Mouse (Mus musculus): Measurements from ENCODE around the gene Gpr176. TPM values are rescaled to one million over a fixed set of nuclear protein-coding genes. Genes with fewer than 3 reads are reported as not detected.
"Not testable (repeated sequence)": the region's sequence is repeated elsewhere in the genome, so short reads cannot be mapped to it uniquely, and the experiment has no call there.

Gene Gpr176
- total RNA-seq, 1 experiment, result 0.22 TPM

- Histone ChIP-seq H3K27ac (ENCODE audit: insufficient read depth, low read depth, low read length, poor library complexity, severe bottlenecking) (no peak overlapping the region), H3K9ac (ENCODE audit: insufficient read depth, low read depth, low read length, poor library complexity, severe bottlenecking) (no peak overlapping the region), H3K4me1 (ENCODE audit: control insufficient read depth in 2 of 2, insufficient read depth in 2 of 2, low read length in 2 of 2, poor library complexity in 1 of 2) (no peaks in the 10 kb centered on the region), H3K4me3 (ENCODE audit: insufficient read depth in 1 of 2, low read depth in 1 of 2, low read length in 2 of 2, poor library complexity in 1 of 2, severe bottlenecking in 1 of 2) (no peak overlapping the region), H3K36me3 (ENCODE audit: control insufficient read depth, insufficient read depth, low read length, poor library complexity, severe bottlenecking) (no peaks in the 10 kb centered on the region), H3K9me3 (ENCODE audit: control insufficient read depth, insufficient read depth, low read depth, low read length) (no peaks in the 10 kb centered on the region)
- DNase-seq (ENCODE audit: low read depth, low spot score), result no peak
- TF ChIP-seq HCFC1 (IDR thresholded peaks at IDR 0.05; ENCODE audit: borderline replicate concordance, insufficient read depth, low read length) (no peak), ZC3H11A (IDR thresholded peaks at IDR 0.05; ENCODE audit: borderline replicate concordance, low read depth, low read length) (no peak), CHD2 (IDR thresholded peaks at IDR 0.05; ENCODE audit: low read depth, low read length) (no peak), ZNF384 (IDR thresholded peaks at IDR 0.05; ENCODE audit: low read depth, low read length) (no peak)
- in situ Hi-C loops (cut with MboI; ENCODE audit: low sequenced_read_pairs in 2 of 2, unreplicated experiment in 2 of 2), result no loop called here
These were observed 77.7 kb downstream of the Gpr176 start for GRCm38 (mm10) chr2:118295505-118295904.

DNA sequence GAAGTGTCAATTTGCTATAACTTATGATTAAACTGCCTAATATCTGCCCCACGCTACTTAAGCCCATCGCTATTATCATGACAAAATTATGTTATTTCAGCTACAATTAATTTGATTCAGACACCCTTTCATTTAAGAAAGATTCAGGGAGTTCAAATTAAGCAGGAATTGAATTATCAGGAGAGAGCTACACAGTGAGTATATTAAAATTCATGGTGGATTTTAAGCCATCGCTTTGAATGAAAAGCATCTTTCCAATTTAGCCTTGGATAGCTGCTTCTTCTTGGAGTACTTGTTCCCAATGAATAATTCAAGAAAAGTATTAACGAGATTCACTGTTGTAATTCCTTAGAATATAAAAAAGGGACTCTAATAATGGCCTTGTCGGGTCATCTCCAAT lies 79.6 kb downstream of the Gpr176 start:
- Histone ChIP-seq H3K9ac (ENCODE audit: insufficient read depth, low read depth, low read length, poor library complexity, severe bottlenecking) (no peak overlapping the region), H3K9me3 (ENCODE audit: control insufficient read depth, insufficient read depth, low read depth, low read length) (no peaks in the 10 kb centered on the region), H3K27ac (ENCODE audit: insufficient read depth, low read depth, low read length, poor library complexity, severe bottlenecking) (no peak overlapping the region), H3K4me1 (ENCODE audit: control insufficient read depth in 2 of 2, insufficient read depth in 2 of 2, low read length in 2 of 2, poor library complexity in 1 of 2) (no peaks in the 10 kb centered on the region), H3K4me3 (ENCODE audit: insufficient read depth in 1 of 2, low read depth in 1 of 2, low read length in 2 of 2, poor library complexity in 1 of 2, severe bottlenecking in 1 of 2) (no peak overlapping the region), H3K36me3 (ENCODE audit: control insufficient read depth, insufficient read depth, low read length, poor library complexity, severe bottlenecking) (no peaks in the 10 kb centered on the region)
- no peak for DNase-seq (ENCODE audit: low read depth, low spot score)
- in situ Hi-C loops (cut with MboI; ENCODE audit: low sequenced_read_pairs in 2 of 2, unreplicated experiment in 2 of 2), result no loop called here
- TF ChIP-seq CHD2 (IDR thresholded peaks at IDR 0.05; ENCODE audit: low read depth, low read length) (no peak), ZC3H11A (IDR thresholded peaks at IDR 0.05; ENCODE audit: borderline replicate concordance, low read depth, low read length) (no peak), ZNF384 (IDR thresholded peaks at IDR 0.05; ENCODE audit: low read depth, low read length) (no peak), MAFK (IDR thresholded peaks at IDR 0.05; ENCODE audit: insufficient read depth, low read depth, low read length) (no peak), HCFC1 (IDR thresholded peaks at IDR 0.05; ENCODE audit: borderline replicate concordance, insufficient read depth, low read length) (no peak)

GRCm38 (mm10) chr2:118289066-118289460 lies 84.2 kb downstream of the Gpr176 start:
- H3K27ac ChIP-seq (ENCODE audit: insufficient read depth, low read depth, low read length, poor library complexity, severe bottlenecking); H3K4me3 ChIP-seq (ENCODE audit: insufficient read depth in 1 of 2, low read depth in 1 of 2, low read length in 2 of 2, poor library complexity in 1 of 2, severe bottlenecking in 1 of 2); in situ Hi-C loops (cut with MboI; ENCODE audit: low sequenced_read_pairs in 2 of 2, unreplicated experiment in 2 of 2); DNase-seq (ENCODE audit: low read depth, low spot score); H3K9me3 ChIP-seq (ENCODE audit: control insufficient read depth, insufficient read depth, low read depth, low read length); H3K4me1 ChIP-seq (ENCODE audit: control insufficient read depth in 2 of 2, insufficient read depth in 2 of 2, low read length in 2 of 2, poor library complexity in 1 of 2); H3K36me3 ChIP-seq (ENCODE audit: control insufficient read depth, insufficient read depth, low read length, poor library complexity, severe bottlenecking); H3K9ac ChIP-seq (ENCODE audit: insufficient read depth, low read depth, low read length, poor library complexity, severe bottlenecking): not testable (repeated sequence)

GRCm38 (mm10) chr2:118288326-118289065 lies 84.7 kb downstream of the Gpr176 start:
- Histone ChIP-seq H3K9ac (ENCODE audit: insufficient read depth, low read depth, low read length, poor library complexity, severe bottlenecking) (no peak overlapping the region), H3K4me3 (ENCODE audit: insufficient read depth in 1 of 2, low read depth in 1 of 2, low read length in 2 of 2, poor library complexity in 1 of 2, severe bottlenecking in 1 of 2) (no peak overlapping the region), H3K36me3 (ENCODE audit: control insufficient read depth, insufficient read depth, low read length, poor library complexity, severe bottlenecking) (no peaks in the 10 kb centered on the region), H3K27ac (ENCODE audit: insufficient read depth, low read depth, low read length, poor library complexity, severe bottlenecking) (no peak overlapping the region), H3K4me1 (ENCODE audit: control insufficient read depth in 2 of 2, insufficient read depth in 2 of 2, low read length in 2 of 2, poor library complexity in 1 of 2) (no peaks in the 10 kb centered on the region), H3K9me3 (ENCODE audit: control insufficient read depth, insufficient read depth, low read depth, low read length) (no peaks in the 10 kb centered on the region)
- in situ Hi-C loops (cut with MboI; ENCODE audit: low sequenced_read_pairs in 2 of 2, unreplicated experiment in 2 of 2), result no loop called here
- TF ChIP-seq HCFC1 (IDR thresholded peaks at IDR 0.05; ENCODE audit: borderline replicate concordance, insufficient read depth, low read length) (no peak), ZC3H11A (IDR thresholded peaks at IDR 0.05; ENCODE audit: borderline replicate concordance, low read depth, low read length) (no peak), CHD2 (IDR thresholded peaks at IDR 0.05; ENCODE audit: low read depth, low read length) (no peak), ZNF384 (IDR thresholded peaks at IDR 0.05; ENCODE audit: low read depth, low read length) (no peak), MAFK (IDR thresholded peaks at IDR 0.05; ENCODE audit: insufficient read depth, low read depth, low read length) (no peak)
- DNase-seq (ENCODE audit: low read depth, low spot score), result no peak

GRCm38 (mm10) chr2:118287678-118288077 lies 85.5 kb downstream of the Gpr176 start:
- Histone ChIP-seq H3K9me3 (ENCODE audit: control insufficient read depth, insufficient read depth, low read depth, low read length) (no peaks in the 10 kb centered on the region), H3K4me3 (ENCODE audit: insufficient read depth in 1 of 2, low read depth in 1 of 2, low read length in 2 of 2, poor library complexity in 1 of 2, severe bottlenecking in 1 of 2) (no peak overlapping the region), H3K9ac (ENCODE audit: insufficient read depth, low read depth, low read length, poor library complexity, severe bottlenecking) (no peak overlapping the region), H3K36me3 (ENCODE audit: control insufficient read depth, insufficient read depth, low read length, poor library complexity, severe bottlenecking) (no peaks in the 10 kb centered on the region), H3K4me1 (ENCODE audit: control insufficient read depth in 2 of 2, insufficient read depth in 2 of 2, low read length in 2 of 2, poor library complexity in 1 of 2) (no peaks in the 10 kb centered on the region), H3K27ac (ENCODE audit: insufficient read depth, low read depth, low read length, poor library complexity, severe bottlenecking) (no peak overlapping the region)
- no peak for DNase-seq (ENCODE audit: low read depth, low spot score)
- in situ Hi-C loops (cut with MboI; ENCODE audit: low sequenced_read_pairs in 2 of 2, unreplicated experiment in 2 of 2), result no loop called here
- TF ChIP-seq MAFK (IDR thresholded peaks at IDR 0.05; ENCODE audit: insufficient read depth, low read depth, low read length), result no peak
- no peak for TF ChIP-seq ZC3H11A (IDR thresholded peaks at IDR 0.05; ENCODE audit: borderline replicate concordance, low read depth, low read length)
- TF ChIP-seq HCFC1 (IDR thresholded peaks at IDR 0.05; ENCODE audit: borderline replicate concordance, insufficient read depth, low read length), result no peak
- no peak for TF ChIP-seq CHD2 (IDR thresholded peaks at IDR 0.05; ENCODE audit: low read depth, low read length)
- no peak for TF ChIP-seq ZNF384 (IDR thresholded peaks at IDR 0.05; ENCODE audit: low read depth, low read length)

Measured in ES-E14 (cell line).